In the genomic region with DNA sequence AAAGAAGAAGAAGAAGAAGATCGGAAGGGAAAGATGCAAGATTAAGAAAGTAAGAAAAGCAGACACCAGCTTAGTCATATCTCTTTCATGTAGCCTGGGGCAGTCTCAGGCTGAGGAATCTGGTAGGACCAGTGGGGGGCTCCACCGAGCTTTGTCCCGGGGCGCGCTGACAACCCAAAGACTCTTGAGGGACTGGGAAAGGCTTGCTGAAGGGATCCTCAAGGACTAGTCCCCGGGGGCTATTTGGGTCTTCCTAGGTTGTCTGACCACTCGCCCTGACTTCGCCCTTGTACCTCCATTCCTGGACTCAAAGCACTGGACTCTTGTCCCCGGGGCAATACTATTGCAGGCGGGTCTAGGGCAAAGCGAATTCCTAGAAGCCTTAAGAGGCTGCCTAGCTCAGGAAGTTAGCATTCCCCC, we compare ENCODE assay signal across 8 mouse cellular contexts. TPM values are rescaled to one million over a fixed set of nuclear protein-coding genes. Genes with fewer than 3 reads are reported as not detected.
DNase-seq lines count a peak whose midpoint lies in the region; ATAC-seq lines count a peak whose summit lies in the region.

No protein-coding gene starts in this region.

- intact Hi-C loops in left cerebral cortex, postnatal 25 days (cut with DNase I) = loop anchor here (2.0 kb wide), 1 partner anchor 24 kb away; a partner anchor contains a TSS

- peak; percentile 37 for ATAC-seq in megakaryocyte progenitor cell, adult 5-6 weeks (replicated peaks; ENCODE audit: poor library complexity)

- peak; percentile 80 for DNase-seq in kidney, adult 18-20 months
- DNase-seq in kidney, adult 11 months = no peak
- peak; percentile 38 to 52 for DNase-seq in cerebellum, postnatal 4 days (ENCODE audit: low spot score in 2 of 2)
- peak; percentile 73 for DNase-seq in gastrocnemius, postnatal 10 days
- DNase-seq in induced T-regulatory cell, adult 2 months (ENCODE audit: low read depth) = peak; percentile 79
- peak; percentile 75 to 78 for DNase-seq in left cerebral cortex, postnatal 25 days (ENCODE audit: low spot score in 2 of 2)
- DNase-seq in spleen, adult 18-20 months = peak; percentile 62 to 82

RNA-seq across cellular contexts. Expression of a gene that starts 0.4 kb away (rescaled TPM):
- total RNA-seq in gastrocnemius, postnatal 10 days (2021) = 10 to 100 TPM; 49.8 to 58.8 TPM
- total RNA-seq in left cerebral cortex, postnatal 25 days (2021) = 10 to 100 TPM; 51.4 to 53.4 TPM
- total RNA-seq in megakaryocyte progenitor cell, adult 5-6 weeks (2015) = 75.9 and 83.2 TPM in 2 replicates
- 18.1 and 22.2 TPM in 2 replicates for total RNA-seq in megakaryocyte progenitor cell, adult 5-6 weeks (2017)

RNA-seq across cellular contexts. Expression of a gene that starts 24.1 kb away (rescaled TPM):
- total RNA-seq in gastrocnemius, postnatal 10 days (2021) = under 1 TPM; 0.35 to 0.36 TPM
- under 1 TPM; 0.21 to 0.27 TPM for total RNA-seq in left cerebral cortex, postnatal 25 days (2021)
- total RNA-seq in megakaryocyte progenitor cell, adult 5-6 weeks (2015) = 0.07 TPM in 1 of 2 replicates, not detected in the other
- not detected in 2 replicates for total RNA-seq in megakaryocyte progenitor cell, adult 5-6 weeks (2017)

RNA-seq across cellular contexts. Expression of a gene that starts 24.6 kb away (rescaled TPM):
- 1 to 10 TPM in 1 of 2 experiments, under 1 TPM in 1; 0.85 to 1.2 TPM for total RNA-seq in gastrocnemius, postnatal 10 days (2021)
- total RNA-seq in left cerebral cortex, postnatal 25 days (2021) = 100 to 1,000 TPM; 118 to 121 TPM
- not detected in 2 replicates for total RNA-seq in megakaryocyte progenitor cell, adult 5-6 weeks (2015)
- not detected in 2 replicates for total RNA-seq in megakaryocyte progenitor cell, adult 5-6 weeks (2017)

RNA-seq across cellular contexts. Expression of a gene that starts 51.0 kb away (rescaled TPM):
- not detected for total RNA-seq in gastrocnemius, postnatal 10 days (2021)
- not detected for total RNA-seq in left cerebral cortex, postnatal 25 days (2021)
- total RNA-seq in megakaryocyte progenitor cell, adult 5-6 weeks (2015) = not detected in 2 replicates
- 1.1 TPM in 1 of 2 replicates, not detected in the other for total RNA-seq in megakaryocyte progenitor cell, adult 5-6 weeks (2017)

RNA-seq across cellular contexts. Expression of a gene that starts 56.2 kb away (rescaled TPM):
- not detected for total RNA-seq in gastrocnemius, postnatal 10 days (2021)
- not detected for total RNA-seq in left cerebral cortex, postnatal 25 days (2021)
- not detected in 2 replicates for total RNA-seq in megakaryocyte progenitor cell, adult 5-6 weeks (2015)
- not detected in 2 replicates for total RNA-seq in megakaryocyte progenitor cell, adult 5-6 weeks (2017)

Comparison
In these comparisons a context has a peak if more than half of its experiments do, and no peak if none do; other contexts are left out.
1. RNA of a gene that starts 24.6 kb away (total RNA-seq): 118 to 121 TPM in left cerebral cortex, postnatal 25 days; 0.85 to 1.2 TPM in gastrocnemius, postnatal 10 days and not detected in megakaryocyte progenitor cell, adult 5-6 weeks; every median in the first group is over 10 times any median in the second.